8 mouse cellular contexts compared by ENCODE assay signal in genomic region chr2:157913705-157914104, GRCm38 (mm10). TPM values are rescaled to one million over a fixed set of nuclear protein-coding genes. Genes with fewer than 3 reads are reported as not detected.
A peak's percentile ranks its signal among the peaks of the same experiment; 100 is the strongest.
DNase-seq lines count a peak whose midpoint lies in the region; ATAC-seq and TF ChIP-seq lines count a peak whose summit lies in the region.

No protein-coding gene starts in this region.

- no peaks in the 10 kb centered on the region for H3K9me3 ChIP-seq in E14TG2a.4 (ENCODE audit: low read length)
- H3K9me3 ChIP-seq in embryonic facial prominence, embryonic 12.5 days, result no peaks in the 10 kb centered on the region
- H3K9me3 ChIP-seq in midbrain, embryonic 12.5 days, result no peaks in the 10 kb centered on the region

- H3K36me3 ChIP-seq in E14TG2a.4 (ENCODE audit: insufficient read depth, low read length), result no peaks in the 10 kb centered on the region
- no peaks in the 10 kb centered on the region for H3K36me3 ChIP-seq in embryonic facial prominence, embryonic 12.5 days
- no peaks in the 10 kb centered on the region for H3K36me3 ChIP-seq in midbrain, embryonic 12.5 days

- no peak; the same call in 1 of the 2 replicates for TF ChIP-seq CTCF in E14TG2a.4 (conservative IDR thresholded peaks at IDR 0.05; ENCODE audit: low read length)

- H3K9ac ChIP-seq in embryonic facial prominence, embryonic 12.5 days, result no peak overlapping the region
- H3K9ac ChIP-seq in midbrain, embryonic 12.5 days (replicated peaks), result no peak overlapping the region

- H3K4me1 ChIP-seq in E14TG2a.4 (replicated peaks; ENCODE audit: low read depth, low read length), result peaks cover 39% of the 10 kb centered on the region
- peaks cover 6% of the 10 kb centered on the region for H3K4me1 ChIP-seq in embryonic facial prominence, embryonic 12.5 days
- peaks cover 20% of the 10 kb centered on the region; the same call in 1 of the 2 replicates for H3K4me1 ChIP-seq in midbrain, embryonic 12.5 days

- peak; percentile 38 for DNase-seq in cerebellum, adult 11-12 months
- no peak for DNase-seq in cerebellum, postnatal 4 days (ENCODE audit: low spot score in 2 of 2)
- no peak for DNase-seq in urinary bladder, postnatal 10 days (ENCODE audit: low spot score)
- DNase-seq in thymus, postnatal 36 days, result no peak
- no peak for DNase-seq in B cell, adult 2 months

- 2% methylated on average over 4 of the region's 4 CpGs for WGBS in embryonic facial prominence, embryonic 12.5 days
- WGBS in midbrain, embryonic 12.5 days, result 2% methylated on average over 4 of the region's 4 CpGs

- ATAC-seq in embryonic facial prominence, embryonic 12.5 days (ENCODE audit: insufficient number of reproducible peaks, insufficient read depth, low FRiP score, low TSS enrichment), result no peak
- no peak for ATAC-seq in midbrain, embryonic 12.5 days (ENCODE audit: low FRiP score, low read depth)

- H3K27me3 ChIP-seq in E14TG2a.4 (ENCODE audit: insufficient read depth, low read length), result peaks cover 62% of the 10 kb centered on the region
- peaks cover 53% of the 10 kb centered on the region for H3K27me3 ChIP-seq in embryonic facial prominence, embryonic 12.5 days
- H3K27me3 ChIP-seq in midbrain, embryonic 12.5 days, result peaks cover 61% of the 10 kb centered on the region

- H3K4me3 ChIP-seq in E14TG2a.4 (replicated peaks; ENCODE audit: low read length), result peak overlapping the region; percentile 80
- H3K4me3 ChIP-seq in embryonic facial prominence, embryonic 12.5 days, result no peak overlapping the region; the same call in 1 of the 2 replicates
- H3K4me3 ChIP-seq in midbrain, embryonic 12.5 days, result peak overlapping the region; percentile 52

- peak overlapping the region; percentile 59; the same call in 1 of the 2 replicates for H3K4me2 ChIP-seq in embryonic facial prominence, embryonic 12.5 days (replicated peaks)
- peak overlapping the region; percentile 64 for H3K4me2 ChIP-seq in midbrain, embryonic 12.5 days (replicated peaks)

- no peak overlapping the region for H3K27ac ChIP-seq in embryonic facial prominence, embryonic 12.5 days
- no peak overlapping the region for H3K27ac ChIP-seq in midbrain, embryonic 12.5 days (replicated peaks)

RNA-seq across cellular contexts. Expression of gene Vstm2l, which starts 0.7 kb away (rescaled TPM):
- polyA plus RNA-seq in embryonic facial prominence, embryonic 12.5 days (2016; fragmentation: Nextera tagmentation; extraction: Ambion mirVana), result 1.3 and 1.7 TPM in 2 replicates
- polyA plus RNA-seq in midbrain, embryonic 12.5 days (2016; fragmentation: Nextera tagmentation; extraction: Ambion mirVana), result 8.9 and 9.3 TPM in 2 replicates
